In the genomic region with DNA sequence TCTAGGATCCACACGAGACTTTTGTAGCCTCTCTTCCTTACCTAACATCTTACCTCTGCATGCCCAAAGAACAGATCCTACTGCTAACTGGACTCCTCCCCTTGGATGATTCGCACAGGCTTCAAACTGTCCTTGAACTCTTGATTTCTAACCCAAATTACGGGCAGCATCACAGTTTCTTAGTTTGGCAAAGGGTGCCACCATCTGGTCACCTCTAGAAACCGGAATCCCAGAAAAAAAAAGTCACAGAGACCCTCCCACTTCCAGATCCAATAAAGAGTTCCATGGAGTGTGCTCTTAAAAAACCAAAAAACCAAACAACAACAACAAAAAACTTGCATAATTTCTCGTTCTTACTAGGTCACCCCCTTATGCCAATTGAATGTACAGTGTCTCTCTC, we compare ENCODE assay signal across 21 mouse cellular contexts.
DNase-seq lines count a peak whose midpoint lies in the region; ATAC-seq and TF ChIP-seq lines count a peak whose summit lies in the region.
"Had no signal": no experiment of that assay in that cellular context is flagged by ENCODE, and none has a peak within 500 bp of the region (broad histone marks: within the 10 kb centered on the region; RNA-seq: fewer than 3 reads in every experiment).

No protein-coding gene starts in this region.

- TF ChIP-seq RAD21 in CH12.LX (IDR thresholded peaks at IDR 0.05; ENCODE audit: low read depth, low read length), result peak; percentile 37

- peak; percentile 32 for DNase-seq in embryonic facial prominence, embryonic 11.5 days (ENCODE audit: low spot score)
- DNase-seq in embryonic facial prominence, embryonic 10.5 days (ENCODE audit: low spot score), result no peak
- DNase-seq in 3T3-L1 (ENCODE audit: low read depth, low spot score), result peak; percentile 56
- DNase-seq in CH12.LX (ENCODE audit: extremely low read depth), result peak; percentile 4
- DNase-seq in R1 (ENCODE audit: low read depth, low spot score), result peak; percentile 37
- no peak for DNase-seq in ovary, postnatal 10 days (ENCODE audit: low spot score)
- DNase-seq in liver, result no peak
- DNase-seq: cerebellum, adult 11 months; cerebellum, postnatal 25 days; forebrain, postnatal 0 days; liver, postnatal 0 days; right cerebral cortex, postnatal 25 days; thymus, postnatal 4 days had no signal

- H3K9ac ChIP-seq in embryonic facial prominence, embryonic 11.5 days (replicated peaks; ENCODE audit: low read length), result no peak overlapping the region
- H3K9ac ChIP-seq in CH12.LX (ENCODE audit: insufficient read depth, low read depth), result no peak overlapping the region
- H3K9ac ChIP-seq in liver, embryonic 12.5 days, result no peak overlapping the region
- H3K9ac ChIP-seq: forebrain, postnatal 0 days; hindbrain, embryonic 12.5 days; limb, embryonic 15.5 days; liver, postnatal 0 days; midbrain, embryonic 15.5 days had no signal

- WGBS in embryonic facial prominence, embryonic 11.5 days, result 43% methylated on average over 5 of the region's 5 CpGs
- WGBS in embryonic facial prominence, embryonic 10.5 days, result 53% methylated on average over 5 of the region's 5 CpGs
- 26% methylated on average over 5 of the region's 5 CpGs for WGBS in liver, embryonic 12.5 days (ENCODE audit: insufficient replicate concordance)

- no peak overlapping the region for H3K27ac ChIP-seq in embryonic facial prominence, embryonic 11.5 days (replicated peaks; ENCODE audit: low read depth, low read length)
- no peak overlapping the region for H3K27ac ChIP-seq in embryonic facial prominence, embryonic 10.5 days (replicated peaks)
- no peak overlapping the region for H3K27ac ChIP-seq in CH12.LX (ENCODE audit: insufficient read depth, low read depth)
- no peak overlapping the region for H3K27ac ChIP-seq in liver, embryonic 12.5 days
- H3K27ac ChIP-seq: heart, embryonic 10.5 days; hindbrain, embryonic 12.5 days; limb, embryonic 15.5 days; midbrain, embryonic 15.5 days had no signal

- H3K36me3 ChIP-seq in embryonic facial prominence, embryonic 11.5 days (replicated peaks; ENCODE audit: control insufficient read depth, insufficient read depth, low read depth, low read length), result no peaks in the 10 kb centered on the region
- no peaks in the 10 kb centered on the region for H3K36me3 ChIP-seq in embryonic facial prominence, embryonic 10.5 days (replicated peaks)
- no peaks in the 10 kb centered on the region for H3K36me3 ChIP-seq in CH12.LX (replicated peaks in 1 of 2; ENCODE audit: control insufficient read depth in 1 of 2, insufficient read depth in 1 of 2, low read length in 1 of 2)
- H3K36me3 ChIP-seq in liver, embryonic 12.5 days, result no peaks in the 10 kb centered on the region
- H3K36me3 ChIP-seq: heart, embryonic 10.5 days; hindbrain, embryonic 12.5 days; limb, embryonic 15.5 days; midbrain, embryonic 15.5 days had no signal

- dilution Hi-C loops in CH12.LX (cut with MboI; ENCODE audit: extremely low pct_ligation_motif_present, extremely low pct_unique_long_range_greater_than_20kb, low sequenced_read_pairs), result no loop called here

- no peaks in the 10 kb centered on the region for H3K9me3 ChIP-seq in embryonic facial prominence, embryonic 11.5 days (replicated peaks; ENCODE audit: control insufficient read depth, low read length)
- no peaks in the 10 kb centered on the region for H3K9me3 ChIP-seq in embryonic facial prominence, embryonic 10.5 days
- H3K9me3 ChIP-seq in CH12.LX (replicated peaks; ENCODE audit: low read length), result no peaks in the 10 kb centered on the region
- no peaks in the 10 kb centered on the region for H3K9me3 ChIP-seq in liver, embryonic 12.5 days (replicated peaks)
- H3K9me3 ChIP-seq: heart, embryonic 10.5 days; hindbrain, embryonic 12.5 days; limb, embryonic 15.5 days; midbrain, embryonic 15.5 days had no signal

- no peaks in the 10 kb centered on the region for H3K4me1 ChIP-seq in embryonic facial prominence, embryonic 11.5 days (ENCODE audit: control insufficient read depth, insufficient read depth, low read length)
- H3K4me1 ChIP-seq in embryonic facial prominence, embryonic 10.5 days, result no peaks in the 10 kb centered on the region
- H3K4me1 ChIP-seq in CH12.LX (ENCODE audit: control insufficient read depth in 1 of 2, insufficient read depth in 2 of 2), result no peaks in the 10 kb centered on the region
- no peaks in the 10 kb centered on the region for H3K4me1 ChIP-seq in liver, embryonic 12.5 days
- H3K4me1 ChIP-seq: heart, embryonic 10.5 days; hindbrain, embryonic 12.5 days; limb, embryonic 15.5 days; megakaryocyte, embryonic 14.5 days; midbrain, embryonic 15.5 days had no signal

- TF ChIP-seq POLR2A in CH12.LX (IDR thresholded peaks at IDR 0.05; ENCODE audit: low read depth, low read length), result no peak

- in situ Hi-C loops in CH12.LX (cut with MboI; ENCODE audit: low pct_ligation_motif_present, low pct_unique_long_range_greater_than_20kb, low sequenced_read_pairs), result no loop called here

- no peak overlapping the region for H3K4me3 ChIP-seq in embryonic facial prominence, embryonic 11.5 days (ENCODE audit: low read depth, low read length)
- no peak overlapping the region for H3K4me3 ChIP-seq in embryonic facial prominence, embryonic 10.5 days
- no peak overlapping the region for H3K4me3 ChIP-seq in CH12.LX (replicated peaks in 1 of 3; ENCODE audit: low read depth in 2 of 3, low read length in 2 of 3, poor library complexity in 1 of 3)
- no peak overlapping the region for H3K4me3 ChIP-seq in liver, embryonic 12.5 days
- H3K4me3 ChIP-seq: heart, embryonic 10.5 days; hindbrain, embryonic 12.5 days; limb, embryonic 15.5 days; megakaryocyte, embryonic 14.5 days; midbrain, embryonic 15.5 days had no signal

- TF ChIP-seq CTCF in CH12.LX (conservative IDR thresholded peaks at IDR 0.05 in 1 of 2, IDR thresholded peaks at IDR 0.05 in 1 of 2; ENCODE audit: low read depth in 2 of 2, low read length in 2 of 2), result peak in 1 of 2 experiments; percentile 39; a peak in 2 of 4 replicates

- H3K79me2 ChIP-seq in CH12.LX (replicated peaks; ENCODE audit: control insufficient read depth, extremely low read depth, insufficient read depth, poor library complexity, severe bottlenecking), result no peaks in the 10 kb centered on the region

- TF ChIP-seq EP300 in CH12.LX (IDR thresholded peaks at IDR 0.05; ENCODE audit: low read length), result no peak

- no peak for ATAC-seq in embryonic facial prominence, embryonic 11.5 days (replicated peaks; ENCODE audit: insufficient number of reproducible peaks, low FRiP score, low TSS enrichment, low read depth)
- ATAC-seq in liver, embryonic 12.5 days, result no peak
- ATAC-seq: activated CD4-positive, CD25-positive, alpha-beta regulatory T cell, adult 4 months; forebrain, postnatal 0 days; inflammation-experienced regulatory T-cells, adult 6 months; liver, postnatal 0 days; midbrain, embryonic 15.5 days had no signal

- no peaks in the 10 kb centered on the region for H3K27me3 ChIP-seq in embryonic facial prominence, embryonic 11.5 days (ENCODE audit: control insufficient read depth, insufficient read depth, low read length)
- H3K27me3 ChIP-seq in embryonic facial prominence, embryonic 10.5 days (replicated peaks; ENCODE audit: low read depth, poor library complexity, severe bottlenecking), result no peaks in the 10 kb centered on the region
- no peaks in the 10 kb centered on the region for H3K27me3 ChIP-seq in CH12.LX (replicated peaks)
- no peaks in the 10 kb centered on the region for H3K27me3 ChIP-seq in liver, embryonic 12.5 days (replicated peaks)
- H3K27me3 ChIP-seq: hindbrain, embryonic 12.5 days; limb, embryonic 15.5 days; megakaryocyte, embryonic 14.5 days; midbrain, embryonic 15.5 days had no signal

- H3K4me2 ChIP-seq in embryonic facial prominence, embryonic 11.5 days (ENCODE audit: low read depth, low read length), result no peak overlapping the region
- H3K4me2 ChIP-seq in CH12.LX (ENCODE audit: insufficient read depth, low read depth, poor library complexity, severe bottlenecking), result no peak overlapping the region
- H3K4me2 ChIP-seq in liver, embryonic 12.5 days, result no peak overlapping the region
- H3K4me2 ChIP-seq: hindbrain, embryonic 12.5 days; limb, embryonic 15.5 days; midbrain, embryonic 15.5 days had no signal

TF ChIP-seq in CH12.LX, 34 proteins besides CTCF, POLR2A, EP300 and RAD21:
- TF ChIP-seq TBP (conservative IDR thresholded peaks at IDR 0.05; ENCODE audit: low read depth, low read length) (no peak), RCOR1 (conservative IDR thresholded peaks at IDR 0.05; ENCODE audit: low read depth, low read length) (no peak), E2F4 (IDR thresholded peaks at IDR 0.05; ENCODE audit: insufficient replicate concordance, low read depth, low read length) (no peak), NELFE (IDR thresholded peaks at IDR 0.05; ENCODE audit: low read depth, low read length) (no peak), MEF2A (IDR thresholded peaks at IDR 0.05; ENCODE audit: borderline replicate concordance, low read depth, low read length) (no peak), SMC3 (IDR thresholded peaks at IDR 0.05; ENCODE audit: low read depth, low read length) (peak; percentile 26), ZMIZ1 (IDR thresholded peaks at IDR 0.05; ENCODE audit: low read depth, low read length) (no peak), ELF1 (IDR thresholded peaks at IDR 0.05; ENCODE audit: low read depth, low read length) (no peak), BHLHE40 (IDR thresholded peaks at IDR 0.05; ENCODE audit: low read depth, low read length) (no peak), ZNF384 (IDR thresholded peaks at IDR 0.05; ENCODE audit: low read depth, low read length) (peak; percentile 49), CHD2 (IDR thresholded peaks at IDR 0.05; ENCODE audit: low read length) (no peak), ZC3H11A (IDR thresholded peaks at IDR 0.05; ENCODE audit: low read depth, low read length) (no peak), CHD1 (IDR thresholded peaks at IDR 0.05; ENCODE audit: low read depth, low read length) (no peak)

Comparison
In these comparisons a context has a peak if more than half of its experiments do, and no peak if none do; other contexts are left out.
1. DNase-seq: peak in embryonic facial prominence, embryonic 11.5 days (single experiment), 3T3-L1 (single experiment), CH12.LX (single experiment) and R1 (single experiment); none in embryonic facial prominence, embryonic 10.5 days (single experiment), ovary, postnatal 10 days (single experiment) and liver (single experiment).